Mouse (Mus musculus) thymus, adult 2 months (tissue): ENCODE measurements around the gene Proca1.

ENCODE experiments used
- CTCF ChIP-seq: fragments of 200-500 bp; IDR thresholded peaks from 2 replicates; pipeline ENCODE4 v1.5.1; 2012; ENCODE audit warnings: mild to moderate bottlenecking, control low read depth, low read length, moderate library complexity, borderline replicate concordance; ENCODE audit not compliant: control insufficient read depth, poor library complexity, insufficient read depth; ENCODE audit errors: extremely low read depth
- POLR2A ChIP-seq: fragments of 200-500 bp; IDR thresholded peaks from 2 replicates; pipeline ENCODE4 v1.6.1; 2012; ENCODE audit warnings: mild to moderate bottlenecking, low read length, control low read depth, moderate library complexity; ENCODE audit not compliant: control insufficient read depth, poor library complexity, insufficient read depth; ENCODE audit errors: extremely low read depth

GRCm38 (mm10) chr11:78146707-78147543, 46.3 kb upstream of the Proca1 start:
- TF ChIP-seq CTCF (no peak), POLR2A (no peak)
